Mouse (Mus musculus) ES-Bruce4 (cell line): ENCODE measurements around the gene Larp1. TPM values are rescaled to one million over a fixed set of nuclear protein-coding genes. Genes with fewer than 3 reads are reported as not detected.

Experiments
- H3K27ac ChIP-seq: 2 replicates; pipeline ENCODE4 v1.5.1; 2012; ENCODE audit warnings: low read length, inconsistent platforms; ENCODE audit not compliant: insufficient read depth
- H3K27me3 ChIP-seq: 2 replicates; pipeline ENCODE4 v1.6.1; 2012; ENCODE audit warnings: mild to moderate bottlenecking, low read length, inconsistent platforms; ENCODE audit not compliant: control insufficient read depth, poor library complexity, insufficient read depth, severe bottlenecking
- H3K36me3 ChIP-seq: 2 replicates; pipeline ENCODE4 v1.6.1; 2012; ENCODE audit warnings: inconsistent platforms, mild to moderate bottlenecking, low read length, moderate library complexity; ENCODE audit not compliant: control insufficient read depth, poor library complexity, insufficient read depth, severe bottlenecking
- H3K4me1 ChIP-seq: one replicate; pipeline ENCODE4 v1.8.1; 2011; ENCODE audit warnings: low read length; ENCODE audit not compliant: control insufficient read depth, insufficient read depth
- H3K4me3 ChIP-seq: 2 replicates; pipeline ENCODE4 v1.5.1; 2011; ENCODE audit warnings: low read depth, mild to moderate bottlenecking, low read length
- H3K9ac ChIP-seq: 2 replicates; pipeline ENCODE4 v1.6.1; 2012; ENCODE audit warnings: low read depth, mild to moderate bottlenecking, inconsistent platforms; ENCODE audit not compliant: poor library complexity, severe bottlenecking
- H3K9me3 ChIP-seq: replicated peaks from 2 replicates; pipeline ENCODE4 v1.6.1; 2012; ENCODE audit warnings: mild to moderate bottlenecking, low read length, inconsistent platforms; ENCODE audit not compliant: control insufficient read depth, poor library complexity, insufficient read depth, severe bottlenecking
- CTCF ChIP-seq: IDR thresholded peaks from one replicate; pipeline ENCODE4 v1.8.1; 2011; ENCODE audit warnings: low read depth, low read length
- EP300 ChIP-seq: IDR thresholded peaks from 2 replicates; pipeline ENCODE4 v1.6.1; 2011; ENCODE audit warnings: low read depth, low read length; ENCODE audit not compliant: insufficient read depth
- POLR2A ChIP-seq: IDR thresholded peaks from one replicate; pipeline ENCODE4 v1.8.1; 2011; ENCODE audit warnings: low read length; ENCODE audit not compliant: insufficient read depth
- polyA plus RNA-seq: library from polyadenylated mRNA; stranded (reverse); fragments of >200 nt; gene quantifications from 2 replicates; pipeline ENCODE4 v1.2.4, GENCODE M21; 2011; ENCODE audit warnings: low read depth; ENCODE audit not compliant: missing spikeins, insufficient read depth, insufficient read length

The Larp1 gene
- polyA plus RNA-seq, 1 experiment, result 164 TPM

GRCm38 (mm10) chr11:57979621-57980020, 29.2 kb upstream of the Larp1 start:
- Histone ChIP-seq H3K36me3 (no peaks in the 10 kb centered on the region), H3K27ac (no peak overlapping the region), H3K4me1 (peaks cover 4% of the 10 kb centered on the region), H3K9ac (no peak overlapping the region), H3K9me3 (no peaks in the 10 kb centered on the region), H3K4me3 (no peak overlapping the region), H3K27me3 (no peaks in the 10 kb centered on the region)
- TF ChIP-seq POLR2A (no peak), CTCF (no peak), EP300 (no peak)

- no peak overlapping the region for H3K4me3 ChIP-seq
- TF ChIP-seq POLR2A (no peak), EP300 (no peak), CTCF (no peak)
Measured at GRCm38 (mm10) chr11:57981083-57981809, 27.6 kb upstream of the Larp1 start.

GRCm38 (mm10) chr11:57983480-57984342, 25.2 kb upstream of the Larp1 start:
- TF ChIP-seq CTCF, result peak; percentile 3
- TF ChIP-seq POLR2A, result no peak
- Histone ChIP-seq H3K4me1 (peaks cover 7% of the 10 kb centered on the region), H3K9ac (peak overlapping the region; percentile 6; the same call in 1 of the 2 replicates), H3K4me3 (no peak overlapping the region), H3K36me3 (no peaks in the 10 kb centered on the region), H3K27me3 (no peaks in the 10 kb centered on the region), H3K27ac (peak overlapping the region; percentile 93), H3K9me3 (no peaks in the 10 kb centered on the region)

More at GRCm38 (mm10) chr11:57981083-57981809, 27.6 kb upstream of the Larp1 start:
- no peaks in the 10 kb centered on the region for H3K27me3 ChIP-seq
- no peaks in the 10 kb centered on the region for H3K36me3 ChIP-seq
- peaks cover 7% of the 10 kb centered on the region for H3K4me1 ChIP-seq
- H3K27ac ChIP-seq, result no peak overlapping the region; the same call in 1 of the 2 replicates
- H3K9me3 ChIP-seq, result no peaks in the 10 kb centered on the region
- H3K9ac ChIP-seq, result no peak overlapping the region

GRCm38 (mm10) chr11:57984343-57984666, 24.6 kb upstream of the Larp1 start:
- H3K9me3 ChIP-seq, result no peaks in the 10 kb centered on the region
- TF ChIP-seq POLR2A (no peak), CTCF (no peak), EP300 (no peak)
- H3K27ac ChIP-seq, result peak overlapping the region; percentile 93
- no peaks in the 10 kb centered on the region for H3K27me3 ChIP-seq
- H3K4me1 ChIP-seq, result peaks cover 7% of the 10 kb centered on the region
- H3K36me3 ChIP-seq, result no peaks in the 10 kb centered on the region
- peak overlapping the region; percentile 6; the same call in 1 of the 2 replicates for H3K9ac ChIP-seq
- H3K4me3 ChIP-seq, result no peak overlapping the region

GRCm38 (mm10) chr11:57985485-57985884, 23.4 kb upstream of the Larp1 start:
- Histone ChIP-seq H3K27ac (no peak overlapping the region), H3K4me1 (peaks cover 7% of the 10 kb centered on the region), H3K9me3 (no peaks in the 10 kb centered on the region), H3K9ac (no peak overlapping the region), H3K36me3 (no peaks in the 10 kb centered on the region), H3K27me3 (no peaks in the 10 kb centered on the region), H3K4me3 (no peak overlapping the region)
- no peak for TF ChIP-seq POLR2A
- no peak for TF ChIP-seq CTCF
- TF ChIP-seq EP300, result no peak

- Histone ChIP-seq H3K4me3 (no peak overlapping the region), H3K27ac (peak overlapping the region; percentile 26), H3K27me3 (no peaks in the 10 kb centered on the region), H3K36me3 (no peaks in the 10 kb centered on the region), H3K9me3 (no peaks in the 10 kb centered on the region), H3K9ac (no peak overlapping the region), H3K4me1 (peaks cover 7% of the 10 kb centered on the region)
- TF ChIP-seq POLR2A (no peak), CTCF (no peak), EP300 (no peak)
Measured at GRCm38 (mm10) chr11:57986053-57986452, 22.8 kb upstream of the Larp1 start.
